Mouse (Mus musculus): ENCODE data around the gene Lpar2. TPM values are rescaled to one million over a fixed set of nuclear protein-coding genes. Genes with fewer than 3 reads are reported as not detected.

Gene Lpar2
- polyA plus RNA-seq, 1 experiment from 2014 or later: 1.2 TPM

GRCm38 (mm10) chr8:69814881-69815280 lies 7.3 kb upstream of the Lpar2 start:
- ATAC-seq (ENCODE audit: insufficient read depth, low FRiP score, low TSS enrichment) (no peak), DNase-seq (ENCODE audit: low spot score) (no peak)
- no peak overlapping the region for H3K4me2 ChIP-seq (ENCODE audit: low read depth)
- no peaks in the 10 kb centered on the region for H3K9me3 ChIP-seq (ENCODE audit: control insufficient read depth, low read length)
- no peak overlapping the region for H3K9ac ChIP-seq (ENCODE audit: low read length)
- no peaks in the 10 kb centered on the region for H3K4me1 ChIP-seq (ENCODE audit: control insufficient read depth, insufficient read depth, low read length)
- H3K27me3 ChIP-seq (ENCODE audit: control insufficient read depth, insufficient read depth, low read length): no peaks in the 10 kb centered on the region
- peaks cover 13% of the 10 kb centered on the region for H3K36me3 ChIP-seq (ENCODE audit: control insufficient read depth, insufficient read depth, low read length)
- no peak overlapping the region for H3K4me3 ChIP-seq (ENCODE audit: low read depth, low read length)
- 93% methylated on average over 2 of the region's 2 CpGs for WGBS
- H3K27ac ChIP-seq (ENCODE audit: low read depth, low read length): no peak overlapping the region

GRCm38 (mm10) chr8:69815396-69815795 lies 6.8 kb upstream of the Lpar2 start:
- Histone ChIP-seq H3K9ac (ENCODE audit: low read length) (no peak overlapping the region), H3K9me3 (ENCODE audit: control insufficient read depth, low read length) (no peaks in the 10 kb centered on the region), H3K4me2 (ENCODE audit: low read depth) (no peak overlapping the region), H3K27ac (ENCODE audit: low read depth, low read length) (no peak overlapping the region), H3K4me1 (ENCODE audit: control insufficient read depth, insufficient read depth, low read length) (no peaks in the 10 kb centered on the region), H3K36me3 (ENCODE audit: control insufficient read depth, insufficient read depth, low read length) (peaks cover 13% of the 10 kb centered on the region), H3K27me3 (ENCODE audit: control insufficient read depth, insufficient read depth, low read length) (no peaks in the 10 kb centered on the region), H3K4me3 (ENCODE audit: low read depth, low read length) (no peak overlapping the region)
- DNase-seq (ENCODE audit: low spot score) (no peak), ATAC-seq (ENCODE audit: insufficient read depth, low FRiP score, low TSS enrichment) (no peak)
- WGBS: 95% methylated on average over 4 of the region's 4 CpGs

- Histone ChIP-seq H3K9me3 (ENCODE audit: control insufficient read depth, low read length) (no peaks in the 10 kb centered on the region), H3K27ac (ENCODE audit: low read depth, low read length) (no peak overlapping the region), H3K4me1 (ENCODE audit: control insufficient read depth, insufficient read depth, low read length) (peaks cover 9% of the 10 kb centered on the region), H3K4me3 (ENCODE audit: low read depth, low read length) (no peak overlapping the region), H3K27me3 (ENCODE audit: control insufficient read depth, insufficient read depth, low read length) (no peaks in the 10 kb centered on the region), H3K9ac (ENCODE audit: low read length) (no peak overlapping the region), H3K4me2 (ENCODE audit: low read depth) (no peak overlapping the region), H3K36me3 (ENCODE audit: control insufficient read depth, insufficient read depth, low read length) (peaks cover 6% of the 10 kb centered on the region)
- no peak for ATAC-seq (ENCODE audit: insufficient read depth, low FRiP score, low TSS enrichment)
- 79% methylated on average over 9 of the region's 9 CpGs for WGBS
- no peak for DNase-seq (ENCODE audit: low spot score)
Measured at GRCm38 (mm10) chr8:69820466-69820865, 1.8 kb upstream of the Lpar2 start.

- peak overlapping the region; percentile 50 for H3K4me3 ChIP-seq (ENCODE audit: low read depth, low read length)
- H3K27me3 ChIP-seq (ENCODE audit: control insufficient read depth, insufficient read depth, low read length): no peaks in the 10 kb centered on the region
- DNase-seq (ENCODE audit: low spot score) (peak; percentile 71), ATAC-seq (ENCODE audit: insufficient read depth, low FRiP score, low TSS enrichment) (peak; percentile 63)
- H3K9me3 ChIP-seq (ENCODE audit: control insufficient read depth, low read length): no peaks in the 10 kb centered on the region
- WGBS: 0% methylated on average over 15 of the region's 22 CpGs
- H3K9ac ChIP-seq (ENCODE audit: low read length): peak overlapping the region; percentile 64
- no peak overlapping the region for H3K27ac ChIP-seq (ENCODE audit: low read depth, low read length)
- H3K4me1 ChIP-seq (ENCODE audit: control insufficient read depth, insufficient read depth, low read length): peaks cover 9% of the 10 kb centered on the region
- peaks cover 10% of the 10 kb centered on the region for H3K36me3 ChIP-seq (ENCODE audit: control insufficient read depth, insufficient read depth, low read length)
- H3K4me2 ChIP-seq (ENCODE audit: low read depth): peak overlapping the region; percentile 77
Measured at GRCm38 (mm10) chr8:69821971-69822385, 251 bp upstream of the Lpar2 start.

GRCm38 (mm10) chr8:69826371-69826770 lies 4.1 kb downstream of the Lpar2 start:
- Histone ChIP-seq H3K27ac (ENCODE audit: low read depth, low read length) (no peak overlapping the region), H3K36me3 (ENCODE audit: control insufficient read depth, insufficient read depth, low read length) (peaks cover 6% of the 10 kb centered on the region; the same call in 1 of the 2 replicates), H3K9ac (ENCODE audit: low read length) (no peak overlapping the region), H3K4me3 (ENCODE audit: low read depth, low read length) (no peak overlapping the region), H3K4me1 (ENCODE audit: control insufficient read depth, insufficient read depth, low read length) (peaks cover 9% of the 10 kb centered on the region), H3K9me3 (ENCODE audit: control insufficient read depth, low read length) (no peaks in the 10 kb centered on the region), H3K4me2 (ENCODE audit: low read depth) (no peak overlapping the region), H3K27me3 (ENCODE audit: control insufficient read depth, insufficient read depth, low read length) (no peaks in the 10 kb centered on the region)
- 91% methylated on average over 12 of the region's 12 CpGs for WGBS
- ATAC-seq (ENCODE audit: insufficient read depth, low FRiP score, low TSS enrichment): no peak
- DNase-seq (ENCODE audit: low spot score): no peak

- no peaks in the 10 kb centered on the region for H3K27me3 ChIP-seq (ENCODE audit: control insufficient read depth, insufficient read depth, low read length)
- H3K4me2 ChIP-seq (ENCODE audit: low read depth): peak within 1 kb of the TSS; percentile 81
- H3K36me3 ChIP-seq (ENCODE audit: control insufficient read depth, insufficient read depth, low read length): no peaks in the 10 kb centered on the region; the same call in 1 of the 2 replicates
- WGBS: under 1% methylated on average over 37 of the region's 38 CpGs
- ATAC-seq (ENCODE audit: insufficient read depth, low FRiP score, low TSS enrichment) (peak; percentile 98), DNase-seq (ENCODE audit: low spot score) (peak; percentile 97)
- no peaks in the 10 kb centered on the region for H3K9me3 ChIP-seq (ENCODE audit: control insufficient read depth, low read length)
- H3K4me3 ChIP-seq (ENCODE audit: low read depth, low read length): peak within 1 kb of the TSS; percentile 64
- peak within 1 kb of the TSS; percentile 67 for H3K9ac ChIP-seq (ENCODE audit: low read length)
- H3K27ac ChIP-seq (ENCODE audit: low read depth, low read length): peak within 1 kb of the TSS; percentile 72
- H3K4me1 ChIP-seq (ENCODE audit: control insufficient read depth, insufficient read depth, low read length): peaks cover 5% of the 10 kb centered on the region; the same call in 1 of the 2 replicates
Measured at GRCm38 (mm10) chr8:69832298-69832853, 10.1 kb downstream of the Lpar2 start, which contains the start of gene Pbx4. TSS of gene Pbx4 (plus strand) at chr8:69832491.

- Histone ChIP-seq H3K4me3 (ENCODE audit: low read depth, low read length) (no peak overlapping the region), H3K36me3 (ENCODE audit: control insufficient read depth, insufficient read depth, low read length) (no peaks in the 10 kb centered on the region), H3K27ac (ENCODE audit: low read depth, low read length) (no peak overlapping the region), H3K4me1 (ENCODE audit: control insufficient read depth, insufficient read depth, low read length) (no peaks in the 10 kb centered on the region), H3K9me3 (ENCODE audit: control insufficient read depth, low read length) (no peaks in the 10 kb centered on the region), H3K9ac (ENCODE audit: low read length) (no peak overlapping the region), H3K4me2 (ENCODE audit: low read depth) (no peak overlapping the region), H3K27me3 (ENCODE audit: control insufficient read depth, insufficient read depth, low read length) (no peaks in the 10 kb centered on the region)
- 82% methylated on average over 8 of the region's 8 CpGs for WGBS
- ATAC-seq (ENCODE audit: insufficient read depth, low FRiP score, low TSS enrichment) (no peak), DNase-seq (ENCODE audit: low spot score) (no peak)
Measured at GRCm38 (mm10) chr8:69837057-69837682, 14.9 kb downstream of the Lpar2 start.

- Histone ChIP-seq H3K9me3 (ENCODE audit: control insufficient read depth, low read length) (no peaks in the 10 kb centered on the region), H3K4me2 (ENCODE audit: low read depth) (no peak overlapping the region), H3K4me3 (ENCODE audit: low read depth, low read length) (no peak overlapping the region), H3K27me3 (ENCODE audit: control insufficient read depth, insufficient read depth, low read length) (no peaks in the 10 kb centered on the region), H3K4me1 (ENCODE audit: control insufficient read depth, insufficient read depth, low read length) (no peaks in the 10 kb centered on the region), H3K9ac (ENCODE audit: low read length) (no peak overlapping the region), H3K36me3 (ENCODE audit: control insufficient read depth, insufficient read depth, low read length) (no peaks in the 10 kb centered on the region), H3K27ac (ENCODE audit: low read depth, low read length) (no peak overlapping the region)
- DNase-seq (ENCODE audit: low spot score) (no peak), ATAC-seq (ENCODE audit: insufficient read depth, low FRiP score, low TSS enrichment) (no peak)
- WGBS: 71% methylated on average over 3 of the region's 3 CpGs
Measured at GRCm38 (mm10) chr8:69847167-69848065, 25.2 kb downstream of the Lpar2 start.
